Mouse (Mus musculus) monocyte, adult 2 months (primary cell): Measurements from ENCODE around the gene Rgl3.
A peak's percentile ranks its signal among the peaks of the same experiment; 100 is the strongest.

Experiments used
- DNase-seq, 2 experiments: peaks; one replicate each; pipeline ENCODE4 v3.0.0; 2022; ENCODE audit warnings: low spot score in 2 of 2, low read depth in 1 of 2

Rgl3 gene

GRCm38 (mm10) chr9:21983911-21984310, 5.3 kb downstream of the Rgl3 start:
- no peak for DNase-seq

DNA sequence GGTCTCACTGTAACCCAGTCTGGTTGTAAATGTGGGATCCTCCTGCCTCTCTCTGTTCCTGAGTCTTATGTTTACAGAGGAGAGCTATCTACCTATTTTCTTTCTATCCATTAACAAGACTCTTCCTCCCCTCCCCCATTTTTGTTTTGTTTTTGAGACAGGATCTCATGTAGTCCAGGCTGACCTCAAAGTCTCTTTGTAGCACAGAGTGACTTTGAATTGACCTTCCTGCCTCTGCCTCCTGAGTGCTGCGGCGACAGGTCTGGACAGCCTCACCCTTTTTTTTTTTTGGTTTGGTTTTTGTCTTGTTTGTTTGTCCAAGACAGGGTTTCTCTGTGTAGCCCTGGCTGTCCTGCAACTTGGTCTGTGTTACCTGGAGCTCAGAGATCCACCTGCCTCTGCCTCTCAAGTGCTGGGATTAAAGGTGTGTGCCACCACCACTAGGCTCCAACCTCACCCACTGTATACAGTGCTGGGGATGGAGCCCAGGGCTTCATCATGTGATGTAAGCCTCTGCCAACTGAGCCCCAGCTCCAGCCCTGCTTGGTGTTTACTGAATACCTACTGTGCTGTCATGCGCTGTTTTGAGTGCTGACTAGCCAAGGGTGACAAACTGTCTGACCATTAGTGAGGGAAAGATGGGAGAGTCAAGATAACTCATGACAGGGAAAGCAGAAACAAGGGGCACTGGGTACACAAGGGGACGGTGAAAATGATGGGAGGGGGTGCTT, 10.7 kb downstream of the Rgl3 start:
- no peak for DNase-seq

DNA sequence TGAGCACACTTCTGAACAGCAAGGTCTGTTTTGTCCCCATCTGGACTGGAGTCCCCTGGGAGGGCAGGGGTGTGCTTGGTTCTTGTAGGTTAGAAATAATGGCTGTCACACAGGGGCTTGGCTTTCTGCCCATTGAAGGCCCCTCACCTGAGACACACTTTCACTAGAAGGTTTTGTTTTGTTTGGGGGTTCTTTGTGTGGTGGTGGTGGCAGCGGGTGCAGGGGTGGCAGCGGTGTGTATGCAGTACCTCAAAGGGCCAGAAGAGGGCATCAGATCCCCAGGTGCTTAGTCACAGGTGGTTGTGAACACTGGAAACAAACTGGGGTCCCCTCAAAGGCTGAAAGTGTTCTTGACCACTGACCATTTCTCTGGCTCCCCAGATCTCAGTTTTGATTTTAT, 11.3 kb downstream of the Rgl3 start:
- no peak for DNase-seq

GRCm38 (mm10) chr9:21977331-21977730, 11.9 kb downstream of the Rgl3 start:
- DNase-seq: no peak

DNA sequence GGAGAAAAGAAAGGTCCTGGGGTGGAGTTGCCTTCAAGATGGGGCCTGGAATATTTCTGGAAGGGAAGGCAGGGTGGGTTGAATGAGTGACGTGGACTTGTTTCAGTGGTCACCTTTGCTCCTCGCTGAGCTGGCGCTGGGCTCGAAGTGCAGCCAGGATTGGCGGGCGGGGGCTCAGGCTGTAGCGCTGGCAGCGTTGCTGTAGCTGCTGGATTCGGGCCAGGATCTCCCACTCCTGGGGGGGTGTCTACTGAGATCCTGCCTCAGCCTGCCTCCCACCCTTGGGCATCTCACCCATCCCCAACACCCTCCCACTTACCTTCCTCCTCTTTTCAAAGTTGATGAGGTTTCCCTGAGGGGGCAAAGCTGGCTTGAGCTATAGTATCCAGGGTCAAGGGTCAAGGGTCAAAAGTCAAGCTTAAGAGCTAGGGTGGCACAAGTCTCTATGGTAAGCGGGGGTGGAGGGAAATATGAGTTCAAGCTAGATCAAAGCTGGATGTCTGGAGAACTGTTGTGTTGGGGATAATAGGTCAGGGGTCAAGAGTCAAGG, 12.5 kb downstream of the Rgl3 start:
- no peak for DNase-seq

- DNase-seq: no peak
These were observed 19.9 kb downstream of the Rgl3 start for GRCm38 (mm10) chr9:21969304-21969703.

DNA sequence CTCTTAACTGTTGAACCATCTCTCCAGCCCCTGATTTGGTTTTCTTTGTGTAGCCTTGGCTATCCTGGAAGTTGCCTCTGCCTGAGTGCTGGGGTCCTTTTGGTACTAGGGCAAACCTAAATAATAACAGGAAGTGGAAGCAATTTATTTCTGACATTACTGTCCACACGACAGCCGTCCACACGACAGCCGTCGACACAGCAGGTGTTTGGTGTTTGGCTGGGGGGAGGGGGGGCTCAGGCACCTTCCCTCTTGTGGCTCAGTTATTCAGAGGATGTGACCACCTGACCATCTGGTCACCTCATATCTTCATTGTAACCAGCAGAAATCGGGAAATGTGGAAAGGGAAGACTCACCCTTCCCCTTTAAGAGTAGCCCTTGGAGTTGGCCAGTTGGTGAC, 20.4 kb downstream of the Rgl3 start:
- DNase-seq: no peak

DNA sequence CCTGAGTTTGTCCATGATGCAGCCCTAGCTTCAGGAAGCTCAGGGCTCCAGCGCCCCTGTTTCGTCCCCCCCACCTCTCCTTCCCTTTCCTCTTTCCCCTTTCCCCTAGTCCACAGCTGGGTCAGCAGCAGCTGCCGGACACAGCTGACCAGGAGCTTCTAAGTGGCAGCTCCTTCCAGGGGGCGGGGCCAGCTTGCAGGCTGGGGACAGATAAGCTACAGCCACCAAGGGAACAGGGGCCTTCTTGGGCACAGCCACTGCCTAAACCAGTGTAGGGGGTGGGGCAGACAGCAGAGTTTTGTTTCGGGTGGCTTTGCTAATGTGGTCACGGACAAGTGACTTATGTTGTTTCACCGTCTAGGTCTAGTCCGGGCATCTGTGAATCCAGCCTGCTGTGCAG, 25.8 kb downstream of the Rgl3 start, which contains the start of gene Epor:
Gene Epor, minus strand, starts transcription at position 90 of the 400 bp plus-strand sequence.
- no peak for DNase-seq

GRCm38 (mm10) chr9:21962416-21963059, 26.7 kb downstream of the Rgl3 start:
- no peak for DNase-seq

GRCm38 (mm10) chr9:21962010-21962409, 27.2 kb downstream of the Rgl3 start:
- DNase-seq: no peak

DNA sequence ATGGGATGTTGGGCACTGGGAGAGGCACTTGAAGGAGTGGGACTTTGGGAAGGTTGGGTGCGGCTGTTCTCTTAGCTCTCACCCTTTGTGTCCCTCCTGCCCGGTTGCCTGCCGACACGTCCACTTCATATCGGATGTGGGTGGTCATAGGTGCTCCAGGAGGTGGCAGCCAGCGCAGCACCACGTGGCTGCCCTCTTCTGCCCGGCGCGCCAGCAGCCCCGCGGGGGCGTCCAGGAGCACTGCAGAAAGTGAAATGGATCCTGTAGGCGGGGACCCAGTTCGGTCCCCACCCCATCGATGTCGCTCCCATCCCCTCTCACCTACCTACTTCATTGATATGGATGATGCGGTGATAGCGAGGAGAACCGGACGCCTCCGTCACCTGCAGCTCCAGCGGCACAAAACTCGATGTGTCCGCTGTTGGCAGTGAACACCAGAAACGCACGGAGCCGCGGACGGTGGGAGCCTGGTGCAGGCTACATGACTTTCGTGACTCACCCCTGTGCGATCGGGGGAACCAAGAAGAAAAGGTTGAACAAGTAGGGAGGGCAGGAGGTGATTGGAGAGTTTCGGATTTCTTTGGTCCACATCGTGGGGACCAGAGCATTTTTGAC, 27.8 kb downstream of the Rgl3 start:
- DNase-seq: no peak

GRCm38 (mm10) chr9:21960558-21961208, 28.6 kb downstream of the Rgl3 start:
- DNase-seq: no peak

GRCm38 (mm10) chr9:21960135-21960534, 29.1 kb downstream of the Rgl3 start:
- no peak for DNase-seq

DNA sequence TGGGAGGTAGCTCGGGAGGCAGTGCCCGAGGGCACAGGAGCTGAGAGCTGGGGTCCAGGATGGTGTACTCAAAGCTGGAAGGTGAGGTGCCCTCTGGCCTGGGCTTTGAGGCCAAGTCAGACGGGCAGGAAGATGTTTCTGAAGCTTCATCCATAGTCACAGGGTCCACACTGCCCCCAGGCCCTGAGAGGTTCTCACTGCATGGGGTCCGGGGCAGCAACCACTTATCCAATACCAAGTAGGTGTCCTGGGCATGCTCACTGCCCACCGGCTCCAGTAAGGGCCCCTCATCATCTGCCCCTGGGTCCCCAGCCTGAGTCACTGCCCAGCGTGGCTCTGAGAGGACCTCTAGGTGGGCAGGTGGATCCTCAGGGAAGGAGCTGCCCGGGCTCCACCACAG, 30.0 kb downstream of the Rgl3 start:
- no peak for DNase-seq

DNA sequence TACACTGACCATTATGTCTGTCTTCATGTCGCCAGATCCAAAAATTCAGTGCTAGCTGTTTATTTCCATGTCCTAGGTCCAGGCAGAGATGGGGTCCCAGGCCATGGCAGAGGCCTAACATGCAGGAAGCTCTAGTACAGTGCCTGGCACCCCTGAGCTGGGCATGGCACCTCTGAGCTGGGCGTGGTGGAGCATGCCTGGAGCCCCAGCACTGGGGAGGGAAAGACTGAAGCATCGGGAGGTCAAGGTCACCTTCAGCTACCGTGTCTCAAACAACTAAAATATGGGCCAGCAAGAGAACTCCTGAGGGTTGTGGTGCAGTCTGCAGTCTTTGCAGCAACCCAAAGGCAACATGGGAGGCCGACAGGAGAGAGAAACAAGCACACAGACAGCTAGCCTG, 30.9 kb downstream of the Rgl3 start:
- no peak for DNase-seq

GRCm38 (mm10) chr9:21955570-21956281, 33.5 kb downstream of the Rgl3 start, which contains the start of gene Swsap1:
Gene Swsap1 (plus strand): TSS chr9:21955755.
- DNase-seq: peak; percentile 96 to 97

DNA sequence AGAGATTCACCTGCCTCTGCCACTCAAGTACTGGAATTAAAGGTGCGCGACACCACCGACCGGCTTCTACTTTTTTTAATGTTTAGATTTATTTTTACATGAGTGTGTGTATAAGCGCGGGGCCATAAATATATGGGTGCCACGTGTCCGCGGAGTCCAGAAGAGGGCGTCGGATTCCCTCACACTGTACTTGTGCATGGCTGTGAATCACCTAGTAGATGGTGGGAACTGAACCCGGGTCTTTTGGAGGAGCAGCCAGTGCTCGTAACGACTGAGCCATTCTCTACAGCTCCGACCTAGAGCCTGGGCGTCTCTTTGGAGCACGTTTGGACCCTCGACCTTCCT, 34.0 kb downstream of the Rgl3 start:
- DNase-seq: no peak

DNA sequence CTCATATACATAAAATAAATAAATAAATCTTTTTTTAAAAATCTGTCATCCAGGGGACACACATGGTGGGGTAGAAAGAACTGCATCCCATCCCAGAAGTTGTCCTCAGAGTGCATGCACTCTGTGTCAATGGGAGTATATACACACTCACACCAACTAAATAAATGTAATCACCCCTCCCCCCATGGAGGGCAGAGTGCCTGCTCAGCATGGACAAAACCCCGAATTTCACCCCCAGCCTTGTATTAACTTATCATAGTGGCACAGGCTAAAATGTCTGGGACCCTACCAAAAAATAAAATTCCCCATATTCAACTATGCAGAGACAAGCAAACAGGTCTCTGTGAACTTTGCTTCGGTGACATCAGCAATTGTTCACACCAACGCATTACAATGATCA, 34.6 kb downstream of the Rgl3 start:
- DNase-seq: no peak

DNA sequence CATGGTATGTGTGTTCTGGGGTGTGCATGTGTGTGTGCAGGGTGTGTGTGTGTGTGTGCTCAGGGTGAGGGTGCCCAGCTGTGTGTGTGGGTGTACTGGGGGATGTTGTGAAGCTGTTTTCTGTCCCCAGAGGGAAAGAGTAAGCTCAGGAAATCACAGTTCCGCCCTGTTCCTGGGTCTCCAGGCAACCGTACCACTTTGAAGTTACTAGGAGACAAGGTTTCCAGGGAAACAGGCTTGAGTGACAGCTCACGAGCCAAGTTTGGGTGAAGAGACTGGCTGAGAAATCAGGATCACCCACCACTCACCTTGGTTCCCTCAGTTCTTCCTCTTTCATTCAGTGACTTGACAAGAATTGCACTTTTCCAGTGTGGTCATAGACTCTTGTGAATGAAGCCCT, 35.6 kb downstream of the Rgl3 start:
- DNase-seq: no peak

- DNase-seq: no peak
These were observed 37.3 kb downstream of the Rgl3 start for GRCm38 (mm10) chr9:21951977-21952376.

- DNase-seq: peak; percentile 30 to 64
These were observed 38.9 kb downstream of the Rgl3 start for GRCm38 (mm10) chr9:21950322-21950721.
